ENCODE assay signal across 12 mouse cellular contexts in genomic region chr14:54996793-54997192, GRCm38 (mm10). TPM values are rescaled to one million over a fixed set of nuclear protein-coding genes. Genes with fewer than 3 reads are reported as not detected.
DNase-seq lines count a peak whose midpoint lies in the region; ATAC-seq and TF ChIP-seq lines count a peak whose summit lies in the region.
"Had no signal": no experiment of that assay in that cellular context is flagged by ENCODE, and none has a peak within 500 bp of the region (broad histone marks: within the 10 kb centered on the region; RNA-seq: fewer than 3 reads in every experiment).

No protein-coding gene starts in this region.

- H3K4me3 ChIP-seq in hindbrain, embryonic 11.5 days (ENCODE audit: low read depth, low read length), result no peak overlapping the region
- H3K4me3 ChIP-seq in hindbrain, embryonic 16.5 days (ENCODE audit: low read length), result no peak overlapping the region
- H3K4me3 ChIP-seq in embryonic facial prominence, embryonic 15.5 days (replicated peaks), result no peak overlapping the region
- H3K4me3 ChIP-seq in heart, postnatal 0 days (ENCODE audit: low read depth, low read length), result no peak overlapping the region
- H3K4me3 ChIP-seq in midbrain, embryonic 15.5 days, result no peak overlapping the region

- DNase-seq in hindbrain, embryonic 11.5 days (ENCODE audit: low spot score), result peak; percentile 36
- DNase-seq in heart, postnatal 0 days (ENCODE audit: low spot score), result peak; percentile 95
- no peak for DNase-seq in left cerebral cortex, postnatal 10 days (ENCODE audit: extremely low spot score in 1 of 2, low spot score in 2 of 2)
- DNase-seq: cerebellum, postnatal 25 days; kidney, adult 8-10 months; lung, postnatal 36 days had no signal

- intact Hi-C loops in left cerebral cortex, postnatal 10 days (cut with DNase I), result loop anchor here (5.0 kb wide), 1 partner anchor 84 kb away; the partner anchor contains the start of gene Slc22a17

- no peaks in the 10 kb centered on the region for H3K27me3 ChIP-seq in hindbrain, embryonic 11.5 days (ENCODE audit: control insufficient read depth, insufficient read depth, low read length)
- no peaks in the 10 kb centered on the region for H3K27me3 ChIP-seq in hindbrain, embryonic 16.5 days (replicated peaks; ENCODE audit: control insufficient read depth, insufficient read depth, low read length)
- H3K27me3 ChIP-seq in embryonic facial prominence, embryonic 15.5 days, result no peaks in the 10 kb centered on the region
- H3K27me3 ChIP-seq in heart, postnatal 0 days (ENCODE audit: control insufficient read depth, insufficient read depth, low read length), result no peaks in the 10 kb centered on the region
- no peaks in the 10 kb centered on the region for H3K27me3 ChIP-seq in midbrain, embryonic 15.5 days (replicated peaks)

- no peak overlapping the region for H3K9ac ChIP-seq in hindbrain, embryonic 11.5 days (ENCODE audit: low read depth, low read length)
- H3K9ac ChIP-seq in hindbrain, embryonic 16.5 days (ENCODE audit: low read depth, low read length), result no peak overlapping the region
- no peak overlapping the region for H3K9ac ChIP-seq in embryonic facial prominence, embryonic 15.5 days
- H3K9ac ChIP-seq in heart, postnatal 0 days (replicated peaks; ENCODE audit: low read depth, low read length), result peak overlapping the region; percentile 52
- no peak overlapping the region for H3K9ac ChIP-seq in midbrain, embryonic 15.5 days

- TF ChIP-seq CTCF in heart, postnatal 0 days (IDR thresholded peaks at IDR 0.05; ENCODE audit: low read depth), result no peak

- H3K36me3 ChIP-seq in hindbrain, embryonic 11.5 days (ENCODE audit: control insufficient read depth, insufficient read depth, low read length), result no peaks in the 10 kb centered on the region
- H3K36me3 ChIP-seq in hindbrain, embryonic 16.5 days (ENCODE audit: control insufficient read depth, insufficient read depth, low read length), result no peaks in the 10 kb centered on the region
- no peaks in the 10 kb centered on the region for H3K36me3 ChIP-seq in embryonic facial prominence, embryonic 15.5 days
- H3K36me3 ChIP-seq in heart, postnatal 0 days (replicated peaks; ENCODE audit: control insufficient read depth, insufficient read depth, low read length), result 0 out of 2 replicates have a peak, but pooled peaks cover 5% of the 10 kb centered on the region
- H3K36me3 ChIP-seq in midbrain, embryonic 15.5 days (replicated peaks), result 0 out of 2 replicates have a peak, but pooled peaks cover 2% of the 10 kb centered on the region

- H3K4me2 ChIP-seq in hindbrain, embryonic 11.5 days (replicated peaks; ENCODE audit: low read depth, low read length), result no peak overlapping the region
- H3K4me2 ChIP-seq in hindbrain, embryonic 16.5 days (ENCODE audit: low read length), result no peak overlapping the region
- H3K4me2 ChIP-seq in embryonic facial prominence, embryonic 15.5 days (replicated peaks), result no peak overlapping the region
- peak overlapping the region; percentile 41; the same call in 1 of the 2 replicates for H3K4me2 ChIP-seq in heart, postnatal 0 days (ENCODE audit: low read depth, low read length)
- H3K4me2 ChIP-seq in midbrain, embryonic 15.5 days, result no peak overlapping the region

- H3K4me1 ChIP-seq in hindbrain, embryonic 11.5 days (replicated peaks; ENCODE audit: control insufficient read depth, insufficient read depth, low read length), result peaks cover 2% of the 10 kb centered on the region; the same call in 1 of the 2 replicates
- H3K4me1 ChIP-seq in hindbrain, embryonic 16.5 days (ENCODE audit: control insufficient read depth, insufficient read depth, low read depth, low read length), result peaks cover 14% of the 10 kb centered on the region
- H3K4me1 ChIP-seq in embryonic facial prominence, embryonic 15.5 days, result peaks cover 17% of the 10 kb centered on the region
- H3K4me1 ChIP-seq in heart, postnatal 0 days (ENCODE audit: control insufficient read depth, insufficient read depth), result peaks cover 19% of the 10 kb centered on the region; the same call in 1 of the 2 replicates
- peaks cover 35% of the 10 kb centered on the region for H3K4me1 ChIP-seq in midbrain, embryonic 15.5 days

- WGBS in hindbrain, embryonic 11.5 days, result 43% methylated on average over 9 of the region's 9 CpGs
- 42% methylated on average over 9 of the region's 9 CpGs for WGBS in hindbrain, embryonic 16.5 days
- WGBS in embryonic facial prominence, embryonic 15.5 days, result 52% methylated on average over 9 of the region's 9 CpGs
- 34% methylated on average over 9 of the region's 9 CpGs for WGBS in heart, postnatal 0 days
- 38% methylated on average over 9 of the region's 9 CpGs for WGBS in midbrain, embryonic 15.5 days

- no peaks in the 10 kb centered on the region for H3K9me3 ChIP-seq in hindbrain, embryonic 11.5 days (ENCODE audit: control insufficient read depth, low read length)
- no peaks in the 10 kb centered on the region for H3K9me3 ChIP-seq in hindbrain, embryonic 16.5 days (ENCODE audit: control insufficient read depth, low read length)
- no peaks in the 10 kb centered on the region for H3K9me3 ChIP-seq in embryonic facial prominence, embryonic 15.5 days (replicated peaks)
- H3K9me3 ChIP-seq in heart, postnatal 0 days (replicated peaks; ENCODE audit: control insufficient read depth, low read length), result no peaks in the 10 kb centered on the region
- no peaks in the 10 kb centered on the region for H3K9me3 ChIP-seq in midbrain, embryonic 15.5 days

- H3K27ac ChIP-seq in hindbrain, embryonic 11.5 days (ENCODE audit: low read depth, low read length), result no peak overlapping the region
- no peak overlapping the region for H3K27ac ChIP-seq in hindbrain, embryonic 16.5 days (ENCODE audit: low read depth, low read length)
- peak overlapping the region; percentile 66 for H3K27ac ChIP-seq in embryonic facial prominence, embryonic 15.5 days (replicated peaks)
- peak overlapping the region; percentile 99 for H3K27ac ChIP-seq in heart, postnatal 0 days (ENCODE audit: low read depth)
- peak overlapping the region; percentile 95 for H3K27ac ChIP-seq in midbrain, embryonic 15.5 days

- TF ChIP-seq EP300 in heart, postnatal 0 days (IDR thresholded peaks at IDR 0.05; ENCODE audit: low read depth), result peak; percentile 98

- no peak; the same call in 1 of the 2 replicates for ATAC-seq in hindbrain, embryonic 11.5 days (ENCODE audit: low FRiP score)
- no peak for ATAC-seq in hindbrain, embryonic 16.5 days
- 0 out of 2 replicates have a peak, but pooled peaks have one; percentile 36 for ATAC-seq in embryonic facial prominence, embryonic 15.5 days (ENCODE audit: insufficient number of reproducible peaks, low FRiP score, low TSS enrichment, low read depth)
- ATAC-seq in heart, postnatal 0 days (ENCODE audit: insufficient read depth, low read depth), result peak; percentile 77
- no peak for ATAC-seq in midbrain, embryonic 15.5 days (replicated peaks)
- no peak for ATAC-seq in inflammation-experienced regulatory T-cells, adult 6 months

RNA-seq across cellular contexts. Expression of gene Myh7, which starts 2.4 kb away (rescaled TPM):
- polyA plus RNA-seq in hindbrain, embryonic 11.5 days (2014; fragmentation: Nextera tagmentation; extraction: Ambion mirVana), result 1.8 and 3.3 TPM in 2 replicates
- polyA plus RNA-seq in hindbrain, embryonic 16.5 days (2015; fragmentation: Nextera tagmentation; extraction: Ambion mirVana), result 8.5 and 10.6 TPM in 2 replicates
- 21.5 and 33.1 TPM in 2 replicates for polyA plus RNA-seq in embryonic facial prominence, embryonic 15.5 days (2015; fragmentation: Nextera tagmentation; extraction: Ambion mirVana)
- total RNA-seq in heart, postnatal 0 days (2014; rRNA removed; ENCODE audit: low replicate concordance), result 4,273 and 4,731 TPM in 2 replicates
- 1,026 and 1,537 TPM in 2 replicates for polyA plus RNA-seq in heart, postnatal 0 days (2015; fragmentation: Nextera tagmentation; extraction: Ambion mirVana)
- polyA plus RNA-seq in midbrain, embryonic 15.5 days (2015; fragmentation: Nextera tagmentation; extraction: Ambion mirVana), result 7.5 and 8.7 TPM in 2 replicates
- polyA plus RNA-seq in inflammation-experienced regulatory T-cells, adult 6 months (2017; shearing (Covaris generic)), result not detected
- total RNA-seq in left cerebral cortex, postnatal 10 days (2021), result 1 to 10 TPM; 5.4 to 5.5 TPM

RNA-seq across cellular contexts. Expression of gene Ngdn, which starts 18.5 kb away (rescaled TPM):
- polyA plus RNA-seq in hindbrain, embryonic 11.5 days (2014; fragmentation: Nextera tagmentation; extraction: Ambion mirVana), result 79.7 and 81.5 TPM in 2 replicates
- 48.2 and 50.6 TPM in 2 replicates for polyA plus RNA-seq in hindbrain, embryonic 16.5 days (2015; fragmentation: Nextera tagmentation; extraction: Ambion mirVana)
- polyA plus RNA-seq in embryonic facial prominence, embryonic 15.5 days (2015; fragmentation: Nextera tagmentation; extraction: Ambion mirVana), result 70.7 and 73.9 TPM in 2 replicates
- total RNA-seq in heart, postnatal 0 days (2014; rRNA removed; ENCODE audit: low replicate concordance), result 20.2 and 50.1 TPM in 2 replicates
- polyA plus RNA-seq in heart, postnatal 0 days (2015; fragmentation: Nextera tagmentation; extraction: Ambion mirVana), result 50.0 and 50.9 TPM in 2 replicates
- polyA plus RNA-seq in midbrain, embryonic 15.5 days (2015; fragmentation: Nextera tagmentation; extraction: Ambion mirVana), result 47.8 and 50.2 TPM in 2 replicates
- 100 to 1,000 TPM; 177 to 182 (median 181) TPM for polyA plus RNA-seq in inflammation-experienced regulatory T-cells, adult 6 months (2017; shearing (Covaris generic))
- total RNA-seq in left cerebral cortex, postnatal 10 days (2021), result 10 to 100 TPM; 21.5 to 26.8 TPM

RNA-seq across cellular contexts. Expression of gene Gm17428, which starts 20.1 kb away (rescaled TPM):
- not detected in 2 replicates for polyA plus RNA-seq in hindbrain, embryonic 11.5 days (2014; fragmentation: Nextera tagmentation; extraction: Ambion mirVana)
- not detected in 2 replicates for polyA plus RNA-seq in hindbrain, embryonic 16.5 days (2015; fragmentation: Nextera tagmentation; extraction: Ambion mirVana)
- not detected in 2 replicates for polyA plus RNA-seq in embryonic facial prominence, embryonic 15.5 days (2015; fragmentation: Nextera tagmentation; extraction: Ambion mirVana)
- total RNA-seq in heart, postnatal 0 days (2014; rRNA removed; ENCODE audit: low replicate concordance), result not detected in 2 replicates
- not detected in 2 replicates for polyA plus RNA-seq in heart, postnatal 0 days (2015; fragmentation: Nextera tagmentation; extraction: Ambion mirVana)
- not detected in 2 replicates for polyA plus RNA-seq in midbrain, embryonic 15.5 days (2015; fragmentation: Nextera tagmentation; extraction: Ambion mirVana)
- not detected for polyA plus RNA-seq in inflammation-experienced regulatory T-cells, adult 6 months (2017; shearing (Covaris generic))
- not detected for total RNA-seq in left cerebral cortex, postnatal 10 days (2021)
- total RNA-seq: CH12.LX had no signal
- polyA plus RNA-seq: neural tube, embryonic 11.5 days had no signal

RNA-seq across cellular contexts. Expression of gene Myh6, which starts 30.1 kb away (rescaled TPM):
- polyA plus RNA-seq in hindbrain, embryonic 11.5 days (2014; fragmentation: Nextera tagmentation; extraction: Ambion mirVana), result 0.34 and 0.84 TPM in 2 replicates
- 1.6 and 1.8 TPM in 2 replicates for polyA plus RNA-seq in hindbrain, embryonic 16.5 days (2015; fragmentation: Nextera tagmentation; extraction: Ambion mirVana)
- 3.0 and 6.0 TPM in 2 replicates for polyA plus RNA-seq in embryonic facial prominence, embryonic 15.5 days (2015; fragmentation: Nextera tagmentation; extraction: Ambion mirVana)
- total RNA-seq in heart, postnatal 0 days (2014; rRNA removed; ENCODE audit: low replicate concordance), result 3,860 and 3,976 TPM in 2 replicates
- polyA plus RNA-seq in heart, postnatal 0 days (2015; fragmentation: Nextera tagmentation; extraction: Ambion mirVana), result 8,242 and 9,737 TPM in 2 replicates
- 1.6 and 2.8 TPM in 2 replicates for polyA plus RNA-seq in midbrain, embryonic 15.5 days (2015; fragmentation: Nextera tagmentation; extraction: Ambion mirVana)
- not detected for polyA plus RNA-seq in inflammation-experienced regulatory T-cells, adult 6 months (2017; shearing (Covaris generic))
- 1 to 10 TPM; 2.2 to 3.8 TPM for total RNA-seq in left cerebral cortex, postnatal 10 days (2021)

Comparison
In these comparisons a context has a peak if more than half of its experiments do, and no peak if none do; other contexts are left out.
1. ATAC-seq: peak in embryonic facial prominence, embryonic 15.5 days (single experiment) and heart, postnatal 0 days (single experiment); none in hindbrain, embryonic 11.5 days (single experiment), hindbrain, embryonic 16.5 days (single experiment), midbrain, embryonic 15.5 days (single experiment) and inflammation-experienced regulatory T-cells, adult 6 months (single experiment).
2. DNase-seq: peak in hindbrain, embryonic 11.5 days (single experiment) and heart, postnatal 0 days (single experiment); none in left cerebral cortex, postnatal 10 days (0 of 2).
3. H3K27ac ChIP-seq: peak in embryonic facial prominence, embryonic 15.5 days (single experiment), heart, postnatal 0 days (single experiment) and midbrain, embryonic 15.5 days (single experiment); none in hindbrain, embryonic 11.5 days (single experiment) and hindbrain, embryonic 16.5 days (single experiment).
4. RNA of gene Myh7, which starts 2.4 kb away (polyA plus RNA-seq): 1,026 to 1,537 TPM in heart, postnatal 0 days; 21.5 to 33.1 TPM in embryonic facial prominence, embryonic 15.5 days, 8.5 to 10.6 TPM in hindbrain, embryonic 16.5 days, 7.5 to 8.7 TPM in midbrain, embryonic 15.5 days, 1.8 to 3.3 TPM in hindbrain, embryonic 11.5 days and not detected in inflammation-experienced regulatory T-cells, adult 6 months; every median in the first group is over 10 times any median in the second.